Mouse (Mus musculus) spleen, adult 2 months (tissue): ENCODE data around the gene Pgm2. TPM values are rescaled to one million over a fixed set of nuclear protein-coding genes. Genes with fewer than 3 reads are reported as not detected.

ENCODE experiments used
- DNase-seq, 2 experiments: peaks; one replicate each; pipeline versions ENCODE4 v3.0.0 to v3.0.0-alpha.2; 2012 to 2021; ENCODE audit warnings: low spot score in 2 of 2, low read depth in 1 of 2
- H3K27ac ChIP-seq: fragments of 200-500 bp; 2 replicates; pipeline ENCODE4 v1.5.1; 2012; ENCODE audit warnings: low read length, inconsistent platforms; ENCODE audit not compliant: insufficient read depth
- H3K27me3 ChIP-seq: fragments of 200-500 bp; 2 replicates; pipeline ENCODE4 v1.6.1; 2012; ENCODE audit warnings: mild to moderate bottlenecking, moderate library complexity, low read length, inconsistent platforms; ENCODE audit not compliant: control insufficient read depth, insufficient read depth
- H3K36me3 ChIP-seq: fragments of 200-500 bp; 2 replicates; pipeline ENCODE4 v1.6.1; 2012; ENCODE audit warnings: mild to moderate bottlenecking, low read length, inconsistent platforms; ENCODE audit not compliant: control insufficient read depth, insufficient read depth
- H3K4me1 ChIP-seq: fragments of 200-500 bp; 2 replicates; pipeline ENCODE4 v1.6.1; 2011; ENCODE audit warnings: inconsistent platforms; ENCODE audit not compliant: control insufficient read depth, insufficient read depth, insufficient read length
- H3K4me3 ChIP-seq: fragments of 200-500 bp; 2 replicates; pipeline ENCODE4 v1.5.1; 2011; ENCODE audit warnings: mild to moderate bottlenecking, inconsistent platforms; ENCODE audit not compliant: insufficient read depth, insufficient read length; ENCODE audit errors: extremely low read depth
- CTCF ChIP-seq: fragments of 200-500 bp; IDR thresholded peaks from 2 replicates; pipeline ENCODE4 v1.5.1; 2011; ENCODE audit warnings: mild to moderate bottlenecking, inconsistent platforms; ENCODE audit not compliant: insufficient read depth, insufficient read length, insufficient replicate concordance; ENCODE audit errors: extremely low read depth
- POLR2A ChIP-seq: fragments of 200-500 bp; IDR thresholded peaks from 2 replicates; pipeline ENCODE4 v1.6.1; 2011; ENCODE audit warnings: low read depth, low read length, inconsistent platforms
- WGBS: fragments of 180-500 bp; shearing (Covaris S2); methylation state at CpG from one replicate; pipeline ENCODE4 v1.1.7; 2018; 5-methylcytosine and 5-hydroxymethylcytosine counted together
- polyA plus RNA-seq: library from polyadenylated mRNA; depleted of rRNA; stranded (reverse); fragments of >200 nt; gene quantifications from 2 replicates; pipeline ENCODE4 v1.2.3, GENCODE M21; 2012; rRNA removed

Pgm2 gene
- polyA plus RNA-seq, 1 experiment: 4.4 TPM

- Histone ChIP-seq H3K27me3 (no peaks in the 10 kb centered on the region), H3K4me1 (no peaks in the 10 kb centered on the region), H3K27ac (no peak overlapping the region), H3K4me3 (no peak overlapping the region), H3K36me3 (peaks cover 20% of the 10 kb centered on the region)
- DNase-seq: no peak
- no peak for TF ChIP-seq CTCF
- no peak for TF ChIP-seq POLR2A
- WGBS: 80% methylated on average over 5 of the region's 5 CpGs
Measured at GRCm38 (mm10) chr5:64174429-64174935, 81.7 kb downstream of the Pgm2 start.

Other genes starting within 250 kb of the Pgm2 start
- 5.1 and 6.6 TPM in 2 replicates for gene Rell1, start 124.1 kb upstream of the Pgm2 start, polyA plus RNA-seq
- gene Tbc1d1, start 63.4 kb downstream of the Pgm2 start, polyA plus RNA-seq: 16.8 and 24.1 TPM in 2 replicates